Mouse (Mus musculus) cerebellum, adult 2 months (tissue): Measurements from ENCODE around the gene Id3.

Source experiments
- CTCF ChIP-seq: fragments of 200-500 bp; IDR thresholded peaks from 2 replicates; pipeline ENCODE4 v1.5.1; 2011; ENCODE audit warnings: low read depth, mild to moderate bottlenecking, control low read depth, low read length, moderate library complexity, borderline replicate concordance; ENCODE audit not compliant: insufficient read depth
- POLR2A ChIP-seq: fragments of 200-500 bp; IDR thresholded peaks from 2 replicates; pipeline ENCODE4 v1.6.1; 2011; ENCODE audit warnings: low read length, control low read depth, borderline replicate concordance; ENCODE audit not compliant: insufficient read depth

- TF ChIP-seq CTCF (no peak), POLR2A (no peak)
Observed at GRCm38 (mm10) chr4:136121158-136121557, 22.1 kb upstream of the Id3 start.
